In the genomic region with DNA sequence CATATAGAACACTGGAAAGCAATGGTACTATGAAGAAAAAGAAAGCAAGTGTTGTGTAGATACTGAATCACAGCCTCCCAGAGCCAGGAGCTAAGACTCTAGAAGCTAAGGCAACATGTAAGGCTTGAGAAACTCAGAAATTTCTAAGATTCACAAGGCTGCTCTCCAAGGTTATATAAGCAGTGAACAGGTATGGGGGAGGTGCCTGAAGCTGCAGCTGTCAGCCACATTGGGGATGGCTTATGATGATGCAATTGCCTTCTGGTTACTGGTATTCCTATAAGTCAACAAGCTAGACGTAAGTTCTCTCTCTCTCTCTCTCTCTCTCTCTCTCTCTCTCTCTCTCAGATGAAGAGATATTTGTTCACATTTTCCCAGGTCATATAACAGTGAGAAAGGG, we compare ENCODE assay signal across 22 mouse cellular contexts. TPM values are rescaled to one million over a fixed set of nuclear protein-coding genes. Genes with fewer than 3 reads are reported as not detected.
DNase-seq lines count a peak whose midpoint lies in the region; ATAC-seq and TF ChIP-seq lines count a peak whose summit lies in the region.
"Had no signal": no experiment of that assay in that cellular context is flagged by ENCODE, and none has a peak within 500 bp of the region (broad histone marks: within the 10 kb centered on the region; RNA-seq: fewer than 3 reads in every experiment).

No protein-coding gene starts in this region.

- H3K4me1 ChIP-seq in heart, adult 2 months (ENCODE audit: control insufficient read depth, insufficient read depth, low read length), result peaks cover 2% of the 10 kb centered on the region
- peaks cover 13% of the 10 kb centered on the region for H3K4me1 ChIP-seq in heart, embryonic 11.5 days (ENCODE audit: control insufficient read depth, insufficient read depth, low read length)
- peaks cover 13% of the 10 kb centered on the region for H3K4me1 ChIP-seq in thymus, adult 2 months (replicated peaks; ENCODE audit: control insufficient read depth, insufficient read depth, low read length)
- H3K4me1 ChIP-seq: forebrain, embryonic 10.5 days; midbrain, embryonic 15.5 days; neural tube, embryonic 13.5 days had no signal

- no peak overlapping the region for H3K4me2 ChIP-seq in heart, embryonic 11.5 days
- H3K4me2 ChIP-seq: lung, embryonic 15.5 days; midbrain, embryonic 15.5 days; neural tube, embryonic 13.5 days had no signal

- H3K36me3 ChIP-seq in heart, adult 2 months (ENCODE audit: control insufficient read depth, insufficient read depth, low read length), result peaks cover 3% of the 10 kb centered on the region
- H3K36me3 ChIP-seq in heart, embryonic 11.5 days (ENCODE audit: control insufficient read depth, insufficient read depth, low read length), result no peaks in the 10 kb centered on the region
- H3K36me3 ChIP-seq in thymus, adult 2 months (ENCODE audit: control insufficient read depth, insufficient read depth, low read length), result no peaks in the 10 kb centered on the region
- H3K36me3 ChIP-seq: forebrain, embryonic 10.5 days; lung, embryonic 15.5 days; midbrain, embryonic 15.5 days; neural tube, embryonic 13.5 days had no signal

- no peaks in the 10 kb centered on the region for H3K27me3 ChIP-seq in heart, adult 2 months (ENCODE audit: control insufficient read depth, insufficient read depth, low read length)
- H3K27me3 ChIP-seq in heart, embryonic 11.5 days (ENCODE audit: control insufficient read depth, insufficient read depth, low read length), result no peaks in the 10 kb centered on the region
- H3K27me3 ChIP-seq in thymus, adult 2 months (ENCODE audit: control insufficient read depth, insufficient read depth, low read length), result no peaks in the 10 kb centered on the region
- H3K27me3 ChIP-seq: lung, embryonic 15.5 days; midbrain, embryonic 15.5 days; neural tube, embryonic 13.5 days had no signal

- TF ChIP-seq EP300 in heart, adult 2 months (IDR thresholded peaks at IDR 0.05; ENCODE audit: insufficient read depth, low read depth, low read length), result no peak

- H3K9me3 ChIP-seq in heart, embryonic 11.5 days (replicated peaks; ENCODE audit: control insufficient read depth, low read length), result no peaks in the 10 kb centered on the region
- H3K9me3 ChIP-seq: forebrain, embryonic 10.5 days; lung, embryonic 15.5 days; midbrain, embryonic 15.5 days; neural tube, embryonic 13.5 days had no signal

- no peak for ATAC-seq in heart, embryonic 11.5 days (replicated peaks; ENCODE audit: insufficient number of reproducible peaks, low FRiP score, low TSS enrichment)
- ATAC-seq: forebrain, embryonic 16.5 days; hindbrain, postnatal 0 days; intestine, embryonic 16.5 days; midbrain, embryonic 15.5 days had no signal

- no peak for TF ChIP-seq CTCF in heart, adult 2 months (IDR thresholded peaks at IDR 0.05)
- no peak for TF ChIP-seq CTCF in left cerebral cortex, adult 2 months (IDR thresholded peaks at IDR 0.05)
- TF ChIP-seq CTCF in thymus, adult 2 months (IDR thresholded peaks at IDR 0.05; ENCODE audit: borderline replicate concordance, control insufficient read depth, extremely low read depth, insufficient read depth, low read length, poor library complexity), result no peak

- no peak overlapping the region for H3K4me3 ChIP-seq in heart, adult 2 months
- H3K4me3 ChIP-seq in heart, embryonic 11.5 days (ENCODE audit: low read depth, low read length), result no peak overlapping the region
- H3K4me3 ChIP-seq in left cerebral cortex, adult 2 months, result no peak overlapping the region
- no peak overlapping the region for H3K4me3 ChIP-seq in thymus, adult 2 months (ENCODE audit: control insufficient read depth, insufficient read depth, low read length)
- H3K4me3 ChIP-seq: forebrain, embryonic 10.5 days; layer of hippocampus, adult 2 months; lung, embryonic 15.5 days; midbrain, embryonic 15.5 days; myocyte; neural tube, embryonic 13.5 days had no signal

- 50% methylated on average over 1 of the region's 1 CpGs for WGBS in heart, adult 2 months
- 67% methylated on average over 1 of the region's 1 CpGs for WGBS in heart, embryonic 11.5 days (ENCODE audit: insufficient replicate concordance)
- WGBS in thymus, adult 2 months, result 59% methylated on average over 1 of the region's 1 CpGs

- no peak for TF ChIP-seq POLR2A in heart, adult 2 months (IDR thresholded peaks at IDR 0.05; ENCODE audit: insufficient read depth, low read depth, low read length)
- no peak for TF ChIP-seq POLR2A in thymus, adult 2 months (IDR thresholded peaks at IDR 0.05; ENCODE audit: control insufficient read depth, extremely low read depth, insufficient read depth, low read length, poor library complexity)

- intact Hi-C loops in heart, adult 2 months (cut with DNase I), result no loop called here
- intact Hi-C loops in left cerebral cortex, adult 2 months (cut with DNase I), result no loop called here

- DNase-seq in heart, adult 2 months, result no peak
- no peak for DNase-seq in left cerebral cortex, adult 2 months (ENCODE audit: extremely low spot score in 1 of 2, low spot score in 2 of 2)
- DNase-seq in left cerebral cortex, adult 11 months (ENCODE audit: low spot score), result no peak
- peak; percentile 40 for DNase-seq in thymus, postnatal 4 days
- DNase-seq in thymus, adult 2 months, result no peak
- DNase-seq in embryo, embryonic 10.5 days (ENCODE audit: low spot score), result no peak
- DNase-seq: adrenal gland, postnatal 36 days; cerebellum, adult 11 months; cerebellum, adult 9-11 months; kidney, postnatal 25 days; lung, postnatal 36 days had no signal

- peak overlapping the region; percentile 60 for H3K27ac ChIP-seq in heart, adult 2 months
- H3K27ac ChIP-seq in heart, embryonic 11.5 days (ENCODE audit: low read depth, low read length), result no peak overlapping the region
- H3K27ac ChIP-seq in left cerebral cortex, adult 2 months, result peak overlapping the region; percentile 76
- H3K27ac ChIP-seq in thymus, adult 2 months (ENCODE audit: control insufficient read depth, insufficient read depth, low read length), result no peak overlapping the region
- H3K27ac ChIP-seq: forebrain, embryonic 10.5 days; hindbrain, postnatal 0 days; layer of hippocampus, adult 2 months; liver, embryonic 14.5 days; midbrain, embryonic 15.5 days; neural tube, embryonic 13.5 days had no signal

- no peaks in the 10 kb centered on the region for H3K79me2 ChIP-seq in heart, adult 2 months (replicated peaks; ENCODE audit: control insufficient read depth, insufficient read depth, low read length)

- no peak overlapping the region for H3K9ac ChIP-seq in heart, adult 2 months (ENCODE audit: low read depth, low read length)
- no peak overlapping the region for H3K9ac ChIP-seq in heart, embryonic 11.5 days (ENCODE audit: low read depth, low read length)
- H3K9ac ChIP-seq: liver, embryonic 14.5 days; lung, embryonic 15.5 days; midbrain, embryonic 15.5 days; neural tube, embryonic 13.5 days had no signal

RNA-seq across cellular contexts. Expression of gene Creb1, which starts 9.3 kb away (rescaled TPM):
- 10 to 100 TPM; 25.2 to 28.8 TPM for total RNA-seq in heart, adult 2 months (2021)
- 7.5 and 11.9 TPM in 2 replicates for polyA plus RNA-seq in heart, adult 2 months (2012; rRNA removed)
- 30.0 and 33.2 TPM in 2 replicates for polyA plus RNA-seq in heart, embryonic 11.5 days (2014; fragmentation: Nextera tagmentation; extraction: Ambion mirVana)
- 10 to 100 TPM; 49.2 to 55.7 TPM for total RNA-seq in left cerebral cortex, adult 2 months (2021)
- 74.5 and 78.5 TPM in 2 replicates for polyA plus RNA-seq in thymus, adult 2 months (2012; rRNA removed)

Comparison
In these comparisons a context has a peak if more than half of its experiments do, and no peak if none do; other contexts are left out.
1. H3K27ac ChIP-seq: peak in heart, adult 2 months (single experiment) and left cerebral cortex, adult 2 months (single experiment); none in heart, embryonic 11.5 days (single experiment) and thymus, adult 2 months (single experiment).